Mouse (Mus musculus) adrenal gland, adult 8-10 months (tissue): ENCODE data around the gene 1700034J05Rik. TPM values are rescaled to one million over a fixed set of nuclear protein-coding genes. Genes with fewer than 3 reads are reported as not detected.
A peak's percentile ranks its signal among the peaks of the same experiment; 100 is the strongest.

Experiments used
- DNase-seq: peaks from one replicate; pipeline ENCODE4 v3.0.0; 2022
- total RNA-seq, 4 experiments: library from RNA; stranded (reverse); gene quantifications; 2 replicates each; pipeline ENCODE4 v1.2.4; 2022

1700034J05Rik gene
- total RNA-seq, 4 experiments from 2014 or later = not detected

- DNase-seq = no peak
Measured at GRCm38 (mm10) chr6:146918341-146918740, 35.9 kb downstream of the 1700034J05Rik start.

- no peak for DNase-seq
Measured at GRCm38 (mm10) chr6:146917396-146917795, 36.8 kb downstream of the 1700034J05Rik start.

- no peak for DNase-seq
Measured at GRCm38 (mm10) chr6:146915808-146916207, 38.4 kb downstream of the 1700034J05Rik start.

GRCm38 (mm10) chr6:146913489-146914198, 40.6 kb downstream of the 1700034J05Rik start:
- DNase-seq = no peak

- peak; percentile 43 for DNase-seq
Measured at GRCm38 (mm10) chr6:146912835-146913488, 41.3 kb downstream of the 1700034J05Rik start.

GRCm38 (mm10) chr6:146910801-146911200, 43.4 kb downstream of the 1700034J05Rik start:
- no peak for DNase-seq

GRCm38 (mm10) chr6:146909725-146910489, 44.3 kb downstream of the 1700034J05Rik start:
- DNase-seq = no peak

- no peak for DNase-seq
Measured at GRCm38 (mm10) chr6:146908801-146909200, 45.4 kb downstream of the 1700034J05Rik start.

GRCm38 (mm10) chr6:146907795-146908190, 46.4 kb downstream of the 1700034J05Rik start:
- DNase-seq = no peak

GRCm38 (mm10) chr6:146907061-146907794, 47.0 kb downstream of the 1700034J05Rik start:
- DNase-seq = no peak

- DNase-seq = no peak
Measured at GRCm38 (mm10) chr6:146906000-146906786, 48.0 kb downstream of the 1700034J05Rik start.

GRCm38 (mm10) chr6:146904707-146905106, 49.5 kb downstream of the 1700034J05Rik start:
- no peak for DNase-seq

GRCm38 (mm10) chr6:146903632-146904031, 50.6 kb downstream of the 1700034J05Rik start:
- DNase-seq = no peak

- no peak for DNase-seq
Measured at GRCm38 (mm10) chr6:146901929-146902328, 52.3 kb downstream of the 1700034J05Rik start.

Other genes starting within 250 kb of the 1700034J05Rik start
- 10 to 100 TPM; 24.0 to 26.8 (median 25.9) TPM for gene Stk38l, start 229.4 kb downstream of the 1700034J05Rik start, total RNA-seq
- gene Arntl2, start 158.4 kb downstream of the 1700034J05Rik start, total RNA-seq = 1 to 10 TPM; 1.6 to 6.4 (median 3.4) TPM
- gene Smco2, start 104.3 kb downstream of the 1700034J05Rik start, total RNA-seq = not detected
- gene Ppfibp1, start 65.9 kb downstream of the 1700034J05Rik start, total RNA-seq = 100 to 1,000 TPM in 2 of 4 experiments, 10 to 100 TPM in 2; 80.0 to 138 (median 105) TPM
- 1 to 10 TPM in 3 of 4 experiments, under 1 TPM in 1; 0.70 to 2.7 (median 1.2) TPM for gene Rep15, start 78.2 kb upstream of the 1700034J05Rik start, total RNA-seq
- gene Mrps35, start 88.3 kb upstream of the 1700034J05Rik start, total RNA-seq = 10 to 100 TPM; 75.1 to 86.0 (median 81.8) TPM
- gene Mansc4, start 132.6 kb upstream of the 1700034J05Rik start, total RNA-seq = under 1 TPM in 2 of 4 experiments, not detected in 2; 0.35 to 0.80 TPM
- 10 to 100 TPM; 23.3 to 27.7 (median 24.8) TPM for gene Klhl42, start 137.0 kb upstream of the 1700034J05Rik start, total RNA-seq